Mouse (Mus musculus) liver, embryonic 14.5 days (tissue): ENCODE measurements around the gene Hnrnpa1. TPM values are rescaled to one million over a fixed set of nuclear protein-coding genes. Genes with fewer than 3 reads are reported as not detected.

Source experiments
- ATAC-seq: fragments of 200-750 bp; cut with Nextera tagmentation; 2 replicates; pipeline ENCODE4 v1.8.0; 2017; ENCODE audit warnings: moderate number of reproducible peaks, mild to moderate bottlenecking, moderate library complexity; ENCODE audit not compliant: insufficient read depth
- DNase-seq, 3 experiments: peaks; one replicate each; pipeline ENCODE4 v3.0.0-alpha.2; 2012 to 2013; ENCODE audit warnings: low read depth in 3 of 3, low spot score in 3 of 3
- H3K27ac ChIP-seq: fragments of 300-500 bp; sonication (generic); 2 replicates; pipeline ENCODE4 v1.5.1; 2014; ENCODE audit warnings: moderate library complexity, mild to moderate bottlenecking, control low read depth, inconsistent platforms
- H3K27me3 ChIP-seq: fragments of 300-500 bp; sonication (generic); 2 replicates; pipeline ENCODE4 v1.6.1; 2014; ENCODE audit warnings: mild to moderate bottlenecking, low read length, moderate library complexity; ENCODE audit not compliant: control insufficient read depth, insufficient read depth
- H3K36me3 ChIP-seq: fragments of 300-500 bp; sonication (generic); replicated peaks from 2 replicates; pipeline ENCODE4 v1.6.1; 2014; ENCODE audit warnings: low read depth; ENCODE audit not compliant: control insufficient read depth, insufficient read depth
- H3K4me1 ChIP-seq, 2 experiments: fragments of 200-500 bp in 1 of 2; fragments of 300-500 bp in 1 of 2; sonication (generic) in 1 of 2; replicated peaks; 2 replicates each; pipeline ENCODE4 v1.6.1; 2012 to 2014; ENCODE audit warnings: antibody characterized with exemption in 1 of 2, inconsistent platforms in 1 of 2, low read length in 1 of 2; ENCODE audit not compliant: control insufficient read depth in 2 of 2, insufficient read depth in 2 of 2
- H3K4me2 ChIP-seq: fragments of 300-500 bp; sonication (generic); 2 replicates; pipeline ENCODE4 v1.6.1; 2014; ENCODE audit warnings: low read depth, mild to moderate bottlenecking, control low read depth, moderate library complexity
- H3K4me3 ChIP-seq, 2 experiments: fragments of 200-500 bp in 1 of 2; fragments of 300-500 bp in 1 of 2; sonication (generic) in 1 of 2; 2 replicates each; pipeline ENCODE4 v1.5.1; 2012 to 2014; ENCODE audit warnings: low read depth in 2 of 2, low read length in 2 of 2, mild to moderate bottlenecking in 2 of 2, control low read depth in 1 of 2, inconsistent platforms in 1 of 2, moderate library complexity in 1 of 2; ENCODE audit not compliant: insufficient read depth in 1 of 2
- H3K9ac ChIP-seq: fragments of 300-500 bp; sonication (generic); replicated peaks from 2 replicates; pipeline ENCODE4 v1.6.1; 2014; ENCODE audit warnings: mild to moderate bottlenecking, control low read depth, moderate library complexity
- H3K9me3 ChIP-seq: fragments of 300-500 bp; sonication (generic); 2 replicates; pipeline ENCODE4 v1.6.1; 2016; ENCODE audit warnings: low read length, mixed read lengths; ENCODE audit not compliant: control insufficient read depth
- CTCF ChIP-seq: IDR thresholded peaks from 2 replicates; pipeline ENCODE4 v1.5.1; 2016; ENCODE audit warnings: antibody characterized with exemption, low read depth, control low read depth
- EP300 ChIP-seq: IDR thresholded peaks from 2 replicates; pipeline ENCODE4 v1.6.1; 2016; ENCODE audit warnings: antibody characterized with exemption, low read depth
- WGBS: fragments of 180-500 bp; shearing (Covaris S2); extraction: QIAGEN DNeasy Blood & Tissue Kit; methylation state at CpG from one replicate; pipeline ENCODE4 v1.1.7; 2014; ENCODE audit not compliant: insufficient replicate concordance; 5-methylcytosine and 5-hydroxymethylcytosine counted together
- polyA plus RNA-seq, 2 experiments: library from polyadenylated mRNA; depleted of rRNA in 1 of 2; stranded (reverse) in 1 of 2; unstranded in 1 of 2; fragments of >200 nt; fragmentation: Nextera tagmentation in 1 of 2; extraction: Ambion mirVana in 1 of 2; gene quantifications; 2 replicates each; pipeline versions ENCODE4 v1.2.1 to v1.2.3; 2012 to 2014

The Hnrnpa1 gene
- polyA plus RNA-seq, 2 experiments = 240 to 510 TPM

DNA sequence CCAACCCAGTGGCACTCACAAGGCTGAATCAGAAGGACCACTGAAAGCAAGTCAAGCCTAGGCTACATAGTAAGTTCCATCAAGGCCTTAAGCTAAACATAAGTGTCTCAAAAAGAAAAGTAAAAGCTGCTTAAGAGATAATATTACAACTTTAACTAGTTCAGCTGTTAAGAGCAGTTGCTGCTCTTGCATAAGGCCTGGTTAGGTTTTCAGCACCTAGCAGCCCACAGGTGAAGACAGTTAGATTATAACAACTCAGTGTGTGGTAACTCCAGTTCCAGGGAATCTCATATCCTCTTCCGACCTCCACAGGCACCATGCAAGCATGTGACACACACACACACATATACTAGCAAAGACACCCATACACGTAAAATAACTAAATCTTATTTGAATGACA, 12.7 kb upstream of the Hnrnpa1 start:
- no peak for TF ChIP-seq CTCF
- no peak for TF ChIP-seq EP300
- H3K36me3 ChIP-seq = peaks cover 6% of the 10 kb centered on the region
- no peak overlapping the region for H3K4me2 ChIP-seq
- H3K9me3 ChIP-seq = no peaks in the 10 kb centered on the region
- no peak overlapping the region for H3K27ac ChIP-seq
- WGBS = 72% methylated on average over 2 of the region's 2 CpGs
- no peak overlapping the region for H3K4me3 ChIP-seq
- ATAC-seq (no peak), DNase-seq (no peak)
- peaks cover 0 to 2% of the 10 kb centered on the region in 2 experiments; a peak in 1 of 4 replicates for H3K4me1 ChIP-seq
- no peaks in the 10 kb centered on the region for H3K27me3 ChIP-seq
- H3K9ac ChIP-seq = no peak overlapping the region

DNA sequence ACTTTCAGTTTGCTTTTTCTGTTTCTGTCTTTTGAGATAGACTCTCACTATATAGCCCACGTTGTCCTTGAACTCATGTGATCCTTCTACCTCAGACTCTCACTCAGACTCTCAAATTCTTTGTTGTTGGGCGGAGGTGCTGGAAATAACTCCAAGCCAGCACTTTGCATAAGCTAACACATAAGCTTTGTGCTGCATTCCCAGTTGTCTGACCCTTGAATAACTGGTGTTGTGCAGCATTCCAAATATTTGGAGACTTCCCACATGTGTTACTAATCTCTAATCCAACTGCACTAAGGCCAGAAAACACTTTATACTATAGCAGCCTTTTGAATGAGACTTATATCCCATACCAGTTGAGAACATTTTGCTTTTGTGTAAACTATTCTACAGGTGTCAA, 11.3 kb upstream of the Hnrnpa1 start:
- WGBS = 74% methylated on average over 2 of the region's 2 CpGs
- Histone ChIP-seq H3K36me3 (peaks cover 7% of the 10 kb centered on the region), H3K4me3 (no peak overlapping the region), H3K27ac (no peak overlapping the region), H3K9ac (no peak overlapping the region), H3K9me3 (no peaks in the 10 kb centered on the region), H3K4me1 (peaks cover 0 to 2% of the 10 kb centered on the region in 2 experiments; a peak in 1 of 4 replicates), H3K4me2 (no peak overlapping the region), H3K27me3 (no peaks in the 10 kb centered on the region)
- DNase-seq = no peak
- TF ChIP-seq CTCF (no peak), EP300 (no peak)
- ATAC-seq = no peak

- no peak for ATAC-seq
- no peak overlapping the region for H3K9ac ChIP-seq
- DNase-seq = no peak
- peaks cover 22% of the 10 kb centered on the region for H3K36me3 ChIP-seq
- no peak overlapping the region for H3K4me2 ChIP-seq
- peaks cover 0 to 7% of the 10 kb centered on the region in 2 experiments; a peak in 3 of 4 replicates for H3K4me1 ChIP-seq
- H3K9me3 ChIP-seq = no peaks in the 10 kb centered on the region
- H3K27me3 ChIP-seq = no peaks in the 10 kb centered on the region
- 72% methylated on average over 2 of the region's 2 CpGs for WGBS
- H3K27ac ChIP-seq = no peak overlapping the region
- TF ChIP-seq CTCF = no peak
- TF ChIP-seq EP300 = no peak
- H3K4me3 ChIP-seq = no peak overlapping the region
Observed at GRCm38 (mm10) chr15:103233119-103233518, 7.1 kb upstream of the Hnrnpa1 start.

DNA sequence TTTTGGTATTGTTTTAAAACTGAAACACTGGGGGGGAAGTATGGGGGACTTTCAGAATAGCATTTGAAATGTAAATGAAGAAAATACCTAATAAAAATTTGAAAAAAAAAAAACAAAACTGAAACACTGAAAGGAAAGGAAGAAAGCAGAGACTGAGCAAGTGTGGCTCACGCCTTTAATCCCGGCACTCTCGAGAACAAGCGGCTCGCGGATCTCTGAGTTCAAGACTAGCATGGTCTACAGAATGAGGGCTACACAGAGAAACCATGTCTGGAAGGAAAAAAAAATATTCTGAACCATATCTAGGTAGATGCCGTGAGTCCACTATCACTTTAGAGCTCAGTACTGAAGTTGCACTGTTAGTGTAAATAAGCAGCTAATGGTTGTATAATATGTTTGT, 2.9 kb upstream of the Hnrnpa1 start:
- H3K4me2 ChIP-seq = peak overlapping the region; percentile 71
- no peak for DNase-seq
- H3K27me3 ChIP-seq = no peaks in the 10 kb centered on the region
- peaks cover 0 to 8% of the 10 kb centered on the region in 2 experiments; a peak in 3 of 4 replicates for H3K4me1 ChIP-seq
- ATAC-seq = no peak
- no peak for TF ChIP-seq CTCF
- no peak overlapping the region for H3K27ac ChIP-seq
- H3K9me3 ChIP-seq = no peaks in the 10 kb centered on the region
- 70% methylated on average over 7 of the region's 7 CpGs for WGBS
- H3K36me3 ChIP-seq = peaks cover 37% of the 10 kb centered on the region
- H3K9ac ChIP-seq = peak overlapping the region; percentile 80
- H3K4me3 ChIP-seq = peak overlapping the region; percentile 41 to 82; a peak in 3 of 4 replicates

- H3K4me1 ChIP-seq = peaks cover 4 to 15% of the 10 kb centered on the region in 2 experiments; a peak in 3 of 4 replicates
- TF ChIP-seq EP300 (peak; percentile 36; the same call in 1 of the 2 replicates), CTCF (no peak)
- peak overlapping the region; percentile 82 to 90 for H3K4me3 ChIP-seq
- no peaks in the 10 kb centered on the region for H3K9me3 ChIP-seq
- ATAC-seq (peak; percentile 86), DNase-seq (peak; percentile 98 to 99 (median 98))
- H3K36me3 ChIP-seq = peaks cover 52% of the 10 kb centered on the region
- peak overlapping the region; percentile 71 for H3K4me2 ChIP-seq
- H3K27me3 ChIP-seq = no peaks in the 10 kb centered on the region
- peak overlapping the region; percentile 80 for H3K9ac ChIP-seq
- WGBS = under 1% methylated on average over 26 of the region's 26 CpGs
- peak overlapping the region; percentile 90 for H3K27ac ChIP-seq
Observed at GRCm38 (mm10) chr15:103239130-103239684, 1.0 kb upstream of the Hnrnpa1 start.
